Mouse (Mus musculus): ENCODE measurements at regions not wholly inside any gene's neighbourhood (a gene's known extent, or its start where the extent isn't known, plus 50 kb on each side); places are given as distances from the start of the nearest gene placed in this dataset.
"Not testable (repeated sequence)": the region's sequence is repeated elsewhere in the genome, so short reads cannot be mapped to it uniquely, and the experiment has no call there.

DNA sequence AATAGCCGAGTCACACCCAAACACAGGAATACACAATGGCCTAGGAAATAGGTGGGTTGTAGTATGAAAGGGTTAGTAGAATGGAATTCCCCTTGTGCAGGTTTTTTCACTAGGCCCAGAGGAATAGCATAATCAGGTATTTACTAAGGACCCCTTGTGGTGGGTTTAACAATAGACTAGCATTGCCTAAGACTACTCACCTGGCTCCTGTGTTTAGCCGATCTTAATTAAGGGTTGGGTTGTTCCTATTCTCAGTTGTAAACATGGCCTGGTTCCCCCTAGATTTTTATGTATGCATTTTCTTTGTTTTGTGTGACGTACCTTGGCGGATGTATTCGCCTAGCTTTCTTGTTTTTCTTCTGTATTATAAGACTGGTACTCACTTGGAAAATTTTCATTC, 90.8 kb upstream of the Srd5a2 start:
- DNase-seq: not testable (repeated sequence)

DNA sequence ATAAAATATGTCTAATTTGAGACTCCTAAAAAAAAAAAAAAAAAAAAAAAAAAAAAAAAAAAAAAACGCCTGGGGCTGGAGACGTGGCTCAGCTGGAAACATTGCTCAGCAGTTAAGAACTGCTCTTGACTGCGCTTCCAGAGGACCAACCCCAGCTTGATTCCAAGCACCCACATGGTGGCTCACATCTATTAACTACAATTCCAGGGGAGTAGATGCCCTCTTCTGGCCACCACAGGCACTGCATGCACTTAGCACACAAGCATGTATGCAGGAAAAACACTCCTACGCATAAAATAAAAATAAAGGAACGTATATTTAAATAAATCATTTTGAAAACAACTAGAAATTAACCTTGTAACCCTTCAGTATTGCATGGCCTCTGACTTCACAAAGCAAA, 87.3 kb upstream of the Srd5a2 start:
- DNase-seq: peak; percentile 37

DNA sequence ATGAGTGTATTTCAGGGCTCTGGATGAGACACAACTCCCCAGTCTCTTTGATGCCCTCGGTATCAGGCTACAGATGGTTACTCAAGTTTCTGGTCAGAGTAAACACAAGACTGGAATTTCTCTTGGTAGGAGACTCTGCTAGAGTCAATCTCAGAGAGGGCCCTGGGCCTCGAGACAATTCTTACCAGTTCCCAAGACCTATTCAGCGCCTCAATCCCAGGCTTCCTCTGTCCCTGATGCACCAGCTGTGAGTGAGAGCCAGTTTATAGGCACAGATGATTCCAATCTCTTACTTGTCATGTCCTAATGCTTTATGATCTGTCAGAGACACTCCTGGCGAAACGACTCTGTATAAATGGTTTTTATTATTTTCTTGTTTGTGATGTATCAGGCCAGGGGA, 83.8 kb upstream of the Srd5a2 start:
- DNase-seq: no peak

DNA sequence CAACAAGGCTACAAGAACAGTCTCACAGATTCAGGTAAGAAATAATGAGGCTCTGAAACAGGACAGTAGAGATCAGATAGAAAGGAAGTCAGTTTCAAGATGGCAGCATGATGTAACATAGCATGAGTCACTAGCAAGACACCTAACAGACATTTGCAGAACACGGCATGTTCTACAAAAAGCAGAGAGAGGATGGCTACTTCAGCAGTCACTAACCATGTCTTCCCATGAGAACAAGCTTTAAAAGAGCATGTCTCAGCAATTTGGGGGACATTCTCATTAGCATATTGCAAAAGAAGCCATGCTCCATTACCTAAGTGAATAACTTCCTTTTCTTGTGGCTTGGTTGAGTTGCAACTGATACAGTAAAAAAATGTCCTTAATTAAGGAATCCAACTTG, 75.2 kb upstream of the Srd5a2 start:
- DNase-seq: no peak

DNA sequence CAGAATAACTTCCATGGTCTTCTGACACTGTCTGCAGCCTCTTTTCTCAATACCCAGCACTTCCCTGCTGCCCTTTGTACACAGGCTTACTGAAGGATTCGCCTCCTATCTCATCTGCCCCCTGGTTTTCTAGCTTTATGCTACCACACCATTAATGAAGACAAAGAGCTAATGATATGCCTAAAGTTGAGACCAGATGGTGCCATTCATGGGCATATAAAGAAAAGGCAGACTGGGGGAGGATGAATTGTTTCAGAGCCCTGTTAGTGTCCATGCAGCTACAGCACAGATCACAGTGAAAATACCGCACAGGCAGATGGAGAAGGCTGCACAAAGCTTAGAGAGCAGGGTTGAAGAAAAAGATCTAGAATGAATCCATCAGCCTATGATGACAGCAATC, 73.3 kb upstream of the Srd5a2 start:
- no peak for DNase-seq
